Mouse (Mus musculus): ENCODE measurements around the gene Rabepk. TPM values are rescaled to one million over a fixed set of nuclear protein-coding genes. Genes with fewer than 3 reads are reported as not detected.
A peak's percentile ranks its signal among the peaks of the same experiment; 100 is the strongest.
"Not testable (repeated sequence)": the region's sequence is repeated elsewhere in the genome, so short reads cannot be mapped to it uniquely, and the experiment has no call there.

Rabepk gene
- 20.3 and 24.6 TPM in 2 replicates for polyA plus RNA-seq (2016; fragmentation: Nextera tagmentation; extraction: Ambion mirVana)

DNA sequence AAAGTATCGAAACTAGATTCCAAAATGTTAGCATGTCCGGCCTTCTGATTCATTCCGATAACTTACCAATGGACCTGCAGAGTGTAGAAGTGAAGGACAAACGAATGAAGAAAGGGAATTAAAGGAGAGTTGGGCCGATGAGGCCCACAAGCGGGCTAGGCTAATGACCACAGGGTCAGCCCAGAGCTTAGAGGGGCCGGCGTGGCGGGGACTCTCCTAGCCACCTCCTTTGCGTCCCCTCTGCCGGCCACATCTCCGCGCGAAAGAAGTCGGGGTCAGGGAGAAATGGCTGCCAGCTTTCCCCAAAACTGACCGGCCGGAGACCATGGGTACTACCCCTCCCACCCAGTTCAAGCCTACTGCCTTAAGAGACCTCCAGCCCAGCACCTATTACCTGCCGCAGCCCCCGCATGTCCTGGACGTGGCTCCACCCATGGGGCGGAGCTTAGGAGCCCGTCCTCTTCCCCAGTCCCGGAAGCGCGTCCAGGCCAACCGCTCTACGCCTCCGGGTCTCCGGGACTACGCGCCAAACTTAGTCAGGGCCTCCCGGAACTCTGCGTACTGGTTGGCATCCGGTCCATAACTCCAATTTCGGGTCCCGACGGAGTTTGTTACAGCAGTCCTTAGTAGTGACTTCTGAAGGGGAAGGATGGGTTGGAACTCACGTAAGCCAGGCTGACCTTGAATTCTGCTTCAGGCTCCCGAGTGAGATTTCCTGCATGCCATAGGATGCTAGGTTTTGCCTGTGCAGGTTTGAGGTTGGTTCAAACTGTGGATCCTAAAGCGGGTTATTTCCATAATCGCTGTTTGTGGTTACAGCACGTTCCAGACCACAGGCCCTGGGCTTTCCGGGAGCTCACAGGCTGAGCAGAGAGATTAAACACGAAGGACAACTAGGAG, at the start of gene Rabepk:
Gene Rabepk, minus strand, starts transcription at position 556 of the 900 bp plus-strand sequence.
- peak within 1 kb of the TSS; percentile 60 for H3K4me3 ChIP-seq
- ATAC-seq (ENCODE audit: low FRiP score, low read depth), result 0 out of 2 replicates have a peak, but pooled peaks have one; percentile 42
- peaks cover 9% of the 10 kb centered on the region; the same call in 1 of the 2 replicates for H3K36me3 ChIP-seq
- no peaks in the 10 kb centered on the region for H3K27me3 ChIP-seq
- H3K9ac ChIP-seq (replicated peaks), result peak within 1 kb of the TSS; percentile 65
- peaks cover 19% of the 10 kb centered on the region for H3K4me1 ChIP-seq
- no peaks in the 10 kb centered on the region for H3K9me3 ChIP-seq
- peak within 1 kb of the TSS; percentile 78 for H3K4me2 ChIP-seq (replicated peaks)
- 5% methylated on average over 44 of the region's 44 CpGs for WGBS
- H3K27ac ChIP-seq (replicated peaks), result 0 out of 2 replicates have a peak within 1 kb of the TSS, but pooled peaks have one; percentile 20

DNA sequence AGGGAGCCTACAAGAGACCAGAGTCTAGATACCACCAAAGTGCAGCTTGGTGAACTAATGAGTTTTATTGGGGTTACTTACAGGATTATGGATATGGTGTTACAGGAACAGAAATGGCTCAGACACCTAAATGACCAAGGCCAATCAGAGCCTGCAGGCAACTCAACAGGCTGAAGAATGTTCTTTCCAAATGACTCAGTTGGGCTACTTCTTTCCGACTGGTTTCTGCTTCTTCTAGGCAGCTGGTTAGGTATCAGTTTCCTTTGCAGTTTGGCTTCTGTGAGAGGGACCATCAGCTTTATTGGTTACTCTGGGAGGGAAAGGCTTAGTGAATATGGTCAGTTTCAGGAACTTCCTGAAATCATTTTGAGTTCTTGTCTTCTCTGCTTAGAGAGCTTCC, 48.0 kb upstream of the Rabepk start:
- WGBS, result 77% methylated on average over 1 of the region's 1 CpGs
- H3K27me3 ChIP-seq, result no peaks in the 10 kb centered on the region
- no peaks in the 10 kb centered on the region for H3K4me1 ChIP-seq
- H3K4me3 ChIP-seq, result no peak overlapping the region
- H3K4me2 ChIP-seq (replicated peaks), result no peak overlapping the region
- no peak for ATAC-seq (ENCODE audit: low FRiP score, low read depth)
- H3K9ac ChIP-seq (replicated peaks), result no peak overlapping the region
- no peak overlapping the region for H3K27ac ChIP-seq (replicated peaks)
- peaks cover 32% of the 10 kb centered on the region for H3K36me3 ChIP-seq
- H3K9me3 ChIP-seq, result no peaks in the 10 kb centered on the region

DNA sequence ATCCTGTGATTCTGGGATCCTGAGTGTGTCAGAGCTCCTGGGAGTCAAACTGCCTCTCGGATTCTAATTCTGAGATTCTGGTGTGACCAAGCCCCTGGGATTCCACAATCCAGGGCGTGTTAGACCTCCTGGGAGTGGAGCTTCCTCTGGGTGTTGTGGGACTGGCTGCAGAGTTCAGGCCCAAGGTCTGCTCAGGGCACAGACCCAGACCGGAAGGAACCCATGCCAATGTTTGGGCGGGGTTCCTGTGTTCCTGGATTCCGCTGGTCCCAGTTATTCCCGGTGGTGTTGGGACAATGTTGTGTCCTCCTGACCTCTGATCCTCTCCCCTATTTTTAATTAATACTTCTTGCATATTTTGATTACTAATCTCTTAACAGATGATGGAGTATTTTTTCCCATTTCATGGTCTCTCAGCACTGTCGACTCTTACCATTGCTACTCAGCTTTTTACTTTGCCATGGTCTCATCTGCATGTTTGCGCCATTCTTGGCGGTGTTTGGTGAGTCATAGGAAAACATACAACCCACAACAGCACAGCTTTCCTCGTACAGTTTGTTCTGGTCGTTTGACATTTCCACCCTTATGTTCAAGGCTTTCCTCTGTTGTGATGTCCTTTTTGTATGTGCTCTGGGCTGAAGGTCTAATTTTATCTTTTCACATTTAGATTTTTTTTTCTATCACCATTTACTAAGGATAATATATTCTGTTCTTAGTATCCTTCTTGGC, 43.7 kb upstream of the Rabepk start:
- no peak for ATAC-seq (ENCODE audit: low FRiP score, low read depth)
- no peaks in the 10 kb centered on the region for H3K4me1 ChIP-seq
- WGBS, result 87% methylated on average over 11 of the region's 11 CpGs

DNA sequence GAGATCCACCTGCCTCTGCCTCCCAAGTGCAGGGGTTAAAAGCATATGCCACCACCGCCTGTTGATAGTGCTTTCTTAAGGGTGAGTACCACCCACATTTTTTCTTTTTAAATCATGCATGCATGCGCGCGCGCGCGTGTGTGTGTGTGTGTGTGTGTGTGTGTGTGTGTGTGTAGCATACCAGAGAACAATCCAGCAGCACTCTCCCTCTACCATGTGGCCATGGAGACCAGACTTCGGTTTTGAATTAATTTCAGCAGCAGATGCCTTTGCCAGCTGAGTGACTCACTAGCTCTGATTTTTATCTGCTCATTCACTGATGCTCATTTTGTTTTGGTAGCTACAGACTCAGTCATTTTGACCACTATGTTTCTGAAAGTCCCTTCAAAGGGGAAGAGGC, 42.0 kb upstream of the Rabepk start:
- Histone ChIP-seq H3K9me3 (no peaks in the 10 kb centered on the region), H3K4me2 (replicated peaks) (no peak overlapping the region), H3K9ac (replicated peaks) (no peak overlapping the region), H3K27ac (replicated peaks) (no peak overlapping the region), H3K27me3 (no peaks in the 10 kb centered on the region), H3K4me3 (no peak overlapping the region), H3K4me1 (no peaks in the 10 kb centered on the region; the same call in 1 of the 2 replicates), H3K36me3 (no peaks in the 10 kb centered on the region)
- ATAC-seq (ENCODE audit: low FRiP score, low read depth), result no peak
- WGBS, result 91% methylated on average over 8 of the region's 8 CpGs

More for the DNA sequence above, 43.7 kb upstream of the Rabepk start:
- H3K9ac ChIP-seq (replicated peaks), result no peak overlapping the region
- H3K36me3 ChIP-seq, result no peaks in the 10 kb centered on the region
- no peaks in the 10 kb centered on the region for H3K9me3 ChIP-seq
- no peak overlapping the region for H3K27ac ChIP-seq (replicated peaks)
- no peaks in the 10 kb centered on the region for H3K27me3 ChIP-seq
- no peak overlapping the region for H3K4me2 ChIP-seq (replicated peaks)
- H3K4me3 ChIP-seq, result no peak overlapping the region

DNA sequence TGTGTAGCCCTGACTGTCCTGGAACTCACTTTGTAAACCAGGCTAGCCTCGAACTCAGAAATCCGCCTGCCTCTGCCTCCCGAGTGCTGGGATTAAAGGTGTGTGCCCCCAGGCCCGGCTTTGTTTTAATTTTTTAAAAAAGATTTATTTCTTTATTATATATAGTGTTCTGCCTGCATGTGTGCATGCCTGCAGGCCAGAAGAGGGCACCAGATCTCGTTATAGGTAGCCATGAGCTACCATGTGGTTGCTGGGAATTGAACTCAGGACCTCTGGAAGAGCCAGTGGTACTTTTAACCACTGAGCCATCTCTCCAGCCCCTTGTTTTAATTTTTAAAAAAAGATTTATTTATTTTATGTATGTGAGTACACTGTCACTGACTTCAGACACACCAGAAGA, 40.4 kb upstream of the Rabepk start:
- H3K9ac ChIP-seq (replicated peaks); H3K36me3 ChIP-seq; H3K4me3 ChIP-seq; H3K27ac ChIP-seq (replicated peaks); H3K4me1 ChIP-seq; H3K4me2 ChIP-seq (replicated peaks); ATAC-seq (ENCODE audit: low FRiP score, low read depth); H3K9me3 ChIP-seq; H3K27me3 ChIP-seq: not testable (repeated sequence)
- WGBS, result 83% methylated on average over 5 of the region's 5 CpGs

DNA sequence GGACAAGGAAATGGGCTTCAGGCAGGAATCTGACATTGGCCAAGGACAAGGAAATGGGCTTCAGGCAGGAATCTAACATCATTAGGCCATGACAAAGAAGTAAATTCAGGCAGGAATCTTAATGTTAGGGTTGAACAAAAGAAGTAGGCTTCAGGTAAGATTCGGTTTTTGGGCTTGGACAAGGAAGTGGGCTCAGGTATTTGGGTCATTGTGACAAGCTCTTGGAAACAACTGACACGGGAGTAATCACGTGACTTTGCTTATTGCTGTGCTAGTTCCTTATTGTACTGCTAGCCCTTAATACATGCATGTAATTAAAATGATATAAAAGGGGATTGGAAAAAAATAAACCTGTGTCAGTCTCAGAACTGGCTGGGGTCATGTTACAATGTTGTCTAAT, 36.0 kb upstream of the Rabepk start:
- H3K36me3 ChIP-seq, result no peaks in the 10 kb centered on the region
- no peak overlapping the region for H3K27ac ChIP-seq (replicated peaks)
- H3K4me3 ChIP-seq, result no peak overlapping the region
- H3K27me3 ChIP-seq, result no peaks in the 10 kb centered on the region
- no peak for ATAC-seq (ENCODE audit: low FRiP score, low read depth)
- H3K9ac ChIP-seq (replicated peaks), result no peak overlapping the region
- H3K4me1 ChIP-seq, result no peaks in the 10 kb centered on the region; the same call in 1 of the 2 replicates
- WGBS, result 79% methylated on average over 3 of the region's 3 CpGs
- no peaks in the 10 kb centered on the region for H3K9me3 ChIP-seq
- H3K4me2 ChIP-seq (replicated peaks), result no peak overlapping the region

DNA sequence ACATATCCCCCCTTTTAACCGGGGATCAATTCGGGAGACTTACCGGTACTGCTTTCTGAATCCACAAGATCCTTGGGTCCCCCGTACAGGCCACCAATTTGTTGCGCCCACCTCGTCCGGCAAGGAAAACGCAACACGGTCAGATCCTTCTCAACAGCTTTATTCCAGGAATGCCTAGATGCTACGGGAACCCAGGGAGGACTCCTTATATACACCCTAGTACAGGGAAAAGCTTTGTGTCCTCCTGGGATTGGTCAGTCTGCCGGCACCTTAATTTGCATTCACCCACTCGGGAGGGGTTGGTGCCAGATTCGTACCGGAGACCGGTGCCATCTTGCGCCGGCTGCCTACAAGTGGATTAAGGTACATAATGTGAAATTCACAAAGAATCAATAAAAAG, 33.9 kb upstream of the Rabepk start:
- H3K27ac ChIP-seq (replicated peaks), result no peak overlapping the region
- H3K4me1 ChIP-seq, result no peaks in the 10 kb centered on the region; the same call in 1 of the 2 replicates
- H3K9ac ChIP-seq (replicated peaks), result no peak overlapping the region
- ATAC-seq (ENCODE audit: low FRiP score, low read depth), result no peak
- no peak overlapping the region for H3K4me3 ChIP-seq
- H3K4me2 ChIP-seq (replicated peaks), result no peak overlapping the region
- H3K36me3 ChIP-seq, result no peaks in the 10 kb centered on the region
- 89% methylated on average over 17 of the region's 17 CpGs for WGBS
- no peaks in the 10 kb centered on the region for H3K9me3 ChIP-seq
- no peaks in the 10 kb centered on the region for H3K27me3 ChIP-seq

DNA sequence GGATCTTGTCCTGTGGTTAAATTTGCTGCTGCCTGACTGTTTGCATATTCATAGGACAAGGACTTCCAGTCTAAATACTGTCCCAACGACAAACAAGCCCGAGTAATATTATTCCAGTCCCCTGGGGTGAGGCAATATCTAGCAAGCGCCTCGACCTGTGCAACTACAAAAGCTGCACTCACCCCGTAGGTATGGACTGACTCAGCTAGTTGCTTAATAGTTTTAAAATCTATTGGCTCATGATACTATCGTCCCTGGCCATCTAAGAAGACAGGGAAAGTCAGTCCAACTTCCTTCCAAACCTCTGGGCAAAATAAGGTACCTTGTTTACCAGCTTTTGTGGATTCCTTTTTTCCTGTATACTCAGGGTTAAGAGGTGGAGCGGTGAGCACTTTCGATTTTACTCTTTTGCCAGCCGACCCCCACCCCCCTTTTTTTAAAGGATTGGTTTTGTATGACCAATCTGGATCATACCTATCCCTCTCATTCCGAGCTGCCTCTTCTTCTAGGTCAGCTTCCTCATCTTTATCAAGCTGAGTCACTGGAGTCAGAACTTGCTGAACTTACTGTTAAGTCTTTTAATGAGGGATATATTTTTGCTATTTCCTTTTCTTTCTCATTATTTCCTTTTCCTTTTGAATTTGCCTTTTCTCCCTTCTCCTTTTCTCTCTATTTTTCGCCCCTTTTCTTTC, 33.2 kb upstream of the Rabepk start, which contains the start of gene Gm34653:
Gene Gm34653, plus strand, starts transcription at position 242 of the 692 bp plus-strand sequence.
- not testable (repeated sequence) for H3K4me1 ChIP-seq; H3K36me3 ChIP-seq; ATAC-seq (ENCODE audit: low FRiP score, low read depth); H3K9me3 ChIP-seq; H3K9ac ChIP-seq (replicated peaks); H3K27ac ChIP-seq (replicated peaks); H3K4me2 ChIP-seq (replicated peaks); H3K4me3 ChIP-seq; H3K27me3 ChIP-seq
- 74% methylated on average over 11 of the region's 11 CpGs for WGBS

DNA sequence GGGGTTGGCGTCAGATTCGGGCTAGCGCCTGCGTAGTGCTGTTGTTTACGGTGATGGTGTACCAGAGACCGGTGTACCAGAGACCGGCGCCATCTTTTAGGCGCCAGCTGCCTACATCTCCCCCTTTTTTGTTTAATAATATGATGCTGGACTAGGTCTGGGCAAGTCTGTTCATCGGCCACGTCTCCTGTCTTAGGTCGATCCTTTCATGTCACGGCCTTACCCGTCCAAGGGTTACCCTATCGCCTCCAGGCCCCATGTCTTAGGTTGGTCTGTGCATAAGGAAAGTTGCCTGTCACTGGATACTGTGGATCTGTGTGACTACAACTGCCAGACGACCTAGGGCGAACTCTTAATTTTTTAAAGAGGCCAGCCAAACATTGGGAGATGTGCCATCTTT, 30.4 kb upstream of the Rabepk start:
- H3K9me3 ChIP-seq; H3K4me1 ChIP-seq; H3K27ac ChIP-seq (replicated peaks); H3K4me2 ChIP-seq (replicated peaks); H3K36me3 ChIP-seq; ATAC-seq (ENCODE audit: low FRiP score, low read depth); H3K9ac ChIP-seq (replicated peaks); H3K4me3 ChIP-seq: not testable (repeated sequence)
- 96% methylated on average over 17 of the region's 17 CpGs for WGBS
- peaks cover 10% of the 10 kb centered on the region for H3K27me3 ChIP-seq

DNA sequence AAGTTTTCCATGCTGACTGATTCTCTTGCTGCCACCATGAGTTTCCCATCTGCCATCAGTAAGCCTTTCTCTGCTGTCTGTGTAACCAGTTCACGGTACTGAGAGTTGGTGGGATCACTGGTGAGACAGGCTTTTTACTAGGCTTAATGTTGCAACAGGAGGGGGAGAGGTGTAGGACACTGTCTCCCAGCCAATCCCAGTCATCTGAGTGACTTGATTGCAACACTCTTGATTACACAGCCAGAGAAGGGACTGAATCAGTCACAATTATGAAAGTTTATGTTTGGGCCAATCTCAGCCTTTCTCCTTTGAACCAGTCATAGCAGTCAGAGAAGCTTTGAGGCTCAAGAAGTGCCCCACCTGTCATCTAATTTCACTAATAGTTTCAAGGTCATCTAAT, 28.3 kb upstream of the Rabepk start:
- Histone ChIP-seq H3K36me3 (no peaks in the 10 kb centered on the region), H3K4me3 (no peak overlapping the region), H3K4me2 (replicated peaks) (no peak overlapping the region), H3K27ac (replicated peaks) (no peak overlapping the region), H3K4me1 (peaks cover 23% of the 10 kb centered on the region), H3K27me3 (peaks cover 10% of the 10 kb centered on the region), H3K9ac (replicated peaks) (no peak overlapping the region), H3K9me3 (no peaks in the 10 kb centered on the region)
- WGBS, result 88% methylated on average over 1 of the region's 1 CpGs
- no peak for ATAC-seq (ENCODE audit: low FRiP score, low read depth)

DNA sequence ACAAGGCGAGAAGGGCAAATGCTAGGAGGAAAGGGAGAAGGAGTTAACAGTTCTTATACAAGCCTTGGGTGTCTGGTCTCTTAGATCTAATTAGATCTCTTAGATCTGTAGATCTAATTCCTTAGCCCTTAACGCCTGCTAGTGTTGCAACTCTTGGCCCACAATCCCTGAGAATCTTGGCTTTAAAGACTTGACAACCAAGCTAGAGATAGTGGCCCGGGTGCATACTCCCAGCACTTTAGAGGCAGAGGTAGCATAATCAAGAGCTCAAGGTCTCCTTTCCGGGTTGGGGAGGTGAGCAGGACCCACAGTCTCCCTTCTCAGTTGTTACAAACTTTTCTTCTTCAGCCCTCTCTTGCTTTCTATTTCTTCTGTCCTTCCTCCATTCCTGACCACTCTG, 27.9 kb upstream of the Rabepk start:
- Histone ChIP-seq H3K4me3 (no peak overlapping the region), H3K4me2 (replicated peaks) (no peak overlapping the region), H3K4me1 (peaks cover 23% of the 10 kb centered on the region), H3K27ac (replicated peaks) (no peak overlapping the region), H3K9me3 (no peaks in the 10 kb centered on the region), H3K36me3 (peaks cover 2% of the 10 kb centered on the region; the same call in 1 of the 2 replicates), H3K27me3 (peaks cover 10% of the 10 kb centered on the region), H3K9ac (replicated peaks) (no peak overlapping the region)
- 94% methylated on average over 4 of the region's 4 CpGs for WGBS
- no peak for ATAC-seq (ENCODE audit: low FRiP score, low read depth)

Data from midbrain, embryonic 12.5 days (tissue).